Mouse (Mus musculus): Measurements from ENCODE around the gene Snrpa1. TPM values are rescaled to one million over a fixed set of nuclear protein-coding genes. Genes with fewer than 3 reads are reported as not detected.

Snrpa1 gene
- polyA plus RNA-seq, 1 experiment from 2014 or later: 156 TPM

- 0 out of 2 replicates have a peak, but pooled peaks cover 6% of the 10 kb centered on the region for H3K36me3 ChIP-seq (ENCODE audit: control insufficient read depth, insufficient read depth, low read length)
- H3K9me3 ChIP-seq (ENCODE audit: control insufficient read depth, low read length): no peaks in the 10 kb centered on the region
- H3K9ac ChIP-seq (ENCODE audit: low read depth, low read length): peak overlapping the region; percentile 95
- peak overlapping the region; percentile 75 for H3K4me2 ChIP-seq (ENCODE audit: low read depth, low read length)
- ATAC-seq: peak; percentile 38; the same call in 1 of the 2 replicates
- H3K27ac ChIP-seq (ENCODE audit: low read length): peak overlapping the region; percentile 67; the same call in 1 of the 2 replicates
- H3K4me1 ChIP-seq (ENCODE audit: control insufficient read depth, insufficient read depth, low read length): peaks cover 6% of the 10 kb centered on the region; the same call in 1 of the 2 replicates
- peak overlapping the region; percentile 94 for H3K4me3 ChIP-seq (ENCODE audit: low read length)
- no peaks in the 10 kb centered on the region for H3K27me3 ChIP-seq (replicated peaks; ENCODE audit: control insufficient read depth, insufficient read depth, low read length)
- WGBS: 2% methylated on average over 14 of the region's 14 CpGs
These were observed 2.3 kb downstream of the Snrpa1 start for GRCm38 (mm10) chr7:66061057-66061456.

GRCm38 (mm10) chr7:66076411-66076810, 17.6 kb downstream of the Snrpa1 start:
- WGBS: 42% methylated on average over 2 of the region's 2 CpGs
- ATAC-seq: no peak
- Histone ChIP-seq H3K4me1 (ENCODE audit: control insufficient read depth, insufficient read depth, low read length) (peaks cover 12% of the 10 kb centered on the region), H3K9ac (ENCODE audit: low read depth, low read length) (no peak overlapping the region), H3K27me3 (replicated peaks; ENCODE audit: control insufficient read depth, insufficient read depth, low read length) (no peaks in the 10 kb centered on the region), H3K27ac (ENCODE audit: low read length) (no peak overlapping the region; the same call in 1 of the 2 replicates), H3K9me3 (ENCODE audit: control insufficient read depth, low read length) (no peaks in the 10 kb centered on the region), H3K4me3 (ENCODE audit: low read length) (no peak overlapping the region), H3K4me2 (ENCODE audit: low read depth, low read length) (no peak overlapping the region), H3K36me3 (ENCODE audit: control insufficient read depth, insufficient read depth, low read length) (peaks cover 15% of the 10 kb centered on the region; the same call in 1 of the 2 replicates)

- WGBS: under 1% methylated on average over 65 of the region's 65 CpGs
- ATAC-seq: peak; percentile 100
These were observed 20.8 kb downstream of the Snrpa1 start, which contains the start of gene Selenos for GRCm38 (mm10) chr7:66079364-66080230. Gene Selenos (plus strand): TSS chr7:66079649.

GRCm38 (mm10) chr7:66080231-66080613, 21.4 kb downstream of the Snrpa1 start:
- WGBS: 41% methylated on average over 5 of the region's 5 CpGs
- H3K36me3 ChIP-seq (ENCODE audit: control insufficient read depth, insufficient read depth, low read length): peaks cover 14% of the 10 kb centered on the region; the same call in 1 of the 2 replicates
- H3K9ac ChIP-seq (ENCODE audit: low read depth, low read length): peak overlapping the region; percentile 89
- H3K4me2 ChIP-seq (ENCODE audit: low read depth, low read length): peak overlapping the region; percentile 84
- peak overlapping the region; percentile 82 for H3K4me3 ChIP-seq (ENCODE audit: low read length)
- no peak for ATAC-seq
- no peaks in the 10 kb centered on the region for H3K27me3 ChIP-seq (replicated peaks; ENCODE audit: control insufficient read depth, insufficient read depth, low read length)
- H3K4me1 ChIP-seq (ENCODE audit: control insufficient read depth, insufficient read depth, low read length): peaks cover 12% of the 10 kb centered on the region
- H3K9me3 ChIP-seq (ENCODE audit: control insufficient read depth, low read length): no peaks in the 10 kb centered on the region
- H3K27ac ChIP-seq (ENCODE audit: low read length): no peak overlapping the region; the same call in 1 of the 2 replicates

More at GRCm38 (mm10) chr7:66079364-66080230, 20.8 kb downstream of the Snrpa1 start, which contains the start of gene Selenos:
- Histone ChIP-seq H3K4me2 (ENCODE audit: low read depth, low read length) (peak within 1 kb of the TSS; percentile 84), H3K9ac (ENCODE audit: low read depth, low read length) (peak within 1 kb of the TSS; percentile 89), H3K4me1 (ENCODE audit: control insufficient read depth, insufficient read depth, low read length) (peaks cover 12% of the 10 kb centered on the region), H3K36me3 (ENCODE audit: control insufficient read depth, insufficient read depth, low read length) (peaks cover 19% of the 10 kb centered on the region; the same call in 1 of the 2 replicates), H3K27ac (ENCODE audit: low read length) (peak within 1 kb of the TSS; percentile 79), H3K4me3 (ENCODE audit: low read length) (peak within 1 kb of the TSS; percentile 82), H3K27me3 (replicated peaks; ENCODE audit: control insufficient read depth, insufficient read depth, low read length) (no peaks in the 10 kb centered on the region), H3K9me3 (ENCODE audit: control insufficient read depth, low read length) (no peaks in the 10 kb centered on the region)

- 88% methylated on average over 6 of the region's 6 CpGs for WGBS
- Histone ChIP-seq H3K27ac (ENCODE audit: low read length) (no peak overlapping the region), H3K4me2 (ENCODE audit: low read depth, low read length) (no peak overlapping the region), H3K4me1 (ENCODE audit: control insufficient read depth, insufficient read depth, low read length) (peaks cover 7% of the 10 kb centered on the region; the same call in 1 of the 2 replicates), H3K4me3 (ENCODE audit: low read length) (no peak overlapping the region), H3K9me3 (ENCODE audit: control insufficient read depth, low read length) (no peaks in the 10 kb centered on the region), H3K36me3 (ENCODE audit: control insufficient read depth, insufficient read depth, low read length) (peaks cover 24% of the 10 kb centered on the region), H3K27me3 (replicated peaks; ENCODE audit: control insufficient read depth, insufficient read depth, low read length) (no peaks in the 10 kb centered on the region), H3K9ac (ENCODE audit: low read depth, low read length) (no peak overlapping the region)
- ATAC-seq: no peak
These were observed 25.0 kb downstream of the Snrpa1 start for GRCm38 (mm10) chr7:66083757-66084156.

GRCm38 (mm10) chr7:66084546-66084945, 25.7 kb downstream of the Snrpa1 start:
- 82% methylated on average over 7 of the region's 7 CpGs for WGBS
- no peak overlapping the region for H3K4me2 ChIP-seq (ENCODE audit: low read depth, low read length)
- H3K4me3 ChIP-seq (ENCODE audit: low read length): no peak overlapping the region
- H3K9me3 ChIP-seq (ENCODE audit: control insufficient read depth, low read length): no peaks in the 10 kb centered on the region
- no peak overlapping the region for H3K9ac ChIP-seq (ENCODE audit: low read depth, low read length)
- no peak for ATAC-seq
- peaks cover 7% of the 10 kb centered on the region; the same call in 1 of the 2 replicates for H3K4me1 ChIP-seq (ENCODE audit: control insufficient read depth, insufficient read depth, low read length)
- no peak overlapping the region for H3K27ac ChIP-seq (ENCODE audit: low read length)
- no peaks in the 10 kb centered on the region for H3K27me3 ChIP-seq (replicated peaks; ENCODE audit: control insufficient read depth, insufficient read depth, low read length)
- H3K36me3 ChIP-seq (ENCODE audit: control insufficient read depth, insufficient read depth, low read length): peaks cover 25% of the 10 kb centered on the region

GRCm38 (mm10) chr7:66087652-66088051, 28.8 kb downstream of the Snrpa1 start:
- Histone ChIP-seq H3K9me3 (ENCODE audit: control insufficient read depth, low read length) (no peaks in the 10 kb centered on the region), H3K4me3 (ENCODE audit: low read length) (no peak overlapping the region), H3K4me1 (ENCODE audit: control insufficient read depth, insufficient read depth, low read length) (no peaks in the 10 kb centered on the region), H3K27me3 (replicated peaks; ENCODE audit: control insufficient read depth, insufficient read depth, low read length) (no peaks in the 10 kb centered on the region), H3K9ac (ENCODE audit: low read depth, low read length) (no peak overlapping the region), H3K27ac (ENCODE audit: low read length) (no peak overlapping the region), H3K36me3 (ENCODE audit: control insufficient read depth, insufficient read depth, low read length) (peaks cover 27% of the 10 kb centered on the region), H3K4me2 (ENCODE audit: low read depth, low read length) (no peak overlapping the region)
- no peak for ATAC-seq
- 84% methylated on average over 4 of the region's 4 CpGs for WGBS

- Histone ChIP-seq H3K36me3 (ENCODE audit: control insufficient read depth, insufficient read depth, low read length) (peaks cover 27% of the 10 kb centered on the region), H3K4me1 (ENCODE audit: control insufficient read depth, insufficient read depth, low read length) (no peaks in the 10 kb centered on the region), H3K27me3 (replicated peaks; ENCODE audit: control insufficient read depth, insufficient read depth, low read length) (no peaks in the 10 kb centered on the region), H3K4me2 (ENCODE audit: low read depth, low read length) (no peak overlapping the region), H3K9ac (ENCODE audit: low read depth, low read length) (no peak overlapping the region), H3K4me3 (ENCODE audit: low read length) (no peak overlapping the region), H3K9me3 (ENCODE audit: control insufficient read depth, low read length) (no peaks in the 10 kb centered on the region), H3K27ac (ENCODE audit: low read length) (no peak overlapping the region)
- 87% methylated on average over 2 of the region's 2 CpGs for WGBS
- ATAC-seq: no peak
These were observed 29.3 kb downstream of the Snrpa1 start for GRCm38 (mm10) chr7:66088077-66088476.

- no peak overlapping the region for H3K4me2 ChIP-seq (ENCODE audit: low read depth, low read length)
- no peak overlapping the region for H3K27ac ChIP-seq (ENCODE audit: low read length)
- H3K9ac ChIP-seq (ENCODE audit: low read depth, low read length): no peak overlapping the region
- H3K36me3 ChIP-seq (ENCODE audit: control insufficient read depth, insufficient read depth, low read length): peaks cover 16% of the 10 kb centered on the region; the same call in 1 of the 2 replicates
- H3K4me3 ChIP-seq (ENCODE audit: low read length): no peak overlapping the region
- 87% methylated on average over 11 of the region's 11 CpGs for WGBS
- no peak for ATAC-seq
- H3K4me1 ChIP-seq (ENCODE audit: control insufficient read depth, insufficient read depth, low read length): no peaks in the 10 kb centered on the region
- no peaks in the 10 kb centered on the region for H3K9me3 ChIP-seq (ENCODE audit: control insufficient read depth, low read length)
- H3K27me3 ChIP-seq (replicated peaks; ENCODE audit: control insufficient read depth, insufficient read depth, low read length): no peaks in the 10 kb centered on the region
These were observed 31.9 kb downstream of the Snrpa1 start for GRCm38 (mm10) chr7:66090676-66091190.
